Mouse (Mus musculus) CH12F3 (cell line): Measurements from ENCODE around the gene Tmigd1.

Experiments used
- in situ Hi-C: fragments of 300-500 bp; cut with MboI; formaldehyde crosslinking; loops from 2 replicates; pipeline ENCODE4 v1.14.3; 2020; ENCODE audit warnings: low sequenced_read_pairs

Gene Tmigd1

GRCm38 (mm10) chr11:76901579-76902361, at the start of gene Tmigd1:
Gene Tmigd1, plus strand, starts transcription at chr11:76902159.
- in situ Hi-C loops, result no loop called here

- in situ Hi-C loops, result no loop called here
These were observed 47.3 kb upstream of the Tmigd1 start for GRCm38 (mm10) chr11:76854475-76855341.

- in situ Hi-C loops, result no loop called here
These were observed 45.4 kb upstream of the Tmigd1 start for GRCm38 (mm10) chr11:76856601-76857000.

GRCm38 (mm10) chr11:76857111-76857510, 44.8 kb upstream of the Tmigd1 start:
- in situ Hi-C loops, result no loop called here

- in situ Hi-C loops, result no loop called here
These were observed 43.2 kb upstream of the Tmigd1 start for GRCm38 (mm10) chr11:76858781-76859180.

- in situ Hi-C loops, result no loop called here
These were observed 42.7 kb upstream of the Tmigd1 start for GRCm38 (mm10) chr11:76859261-76859660.

- in situ Hi-C loops, result no loop called here
These were observed 40.8 kb upstream of the Tmigd1 start for GRCm38 (mm10) chr11:76861185-76861584.

- in situ Hi-C loops, result no loop called here
These were observed 29.3 kb upstream of the Tmigd1 start for GRCm38 (mm10) chr11:76872556-76873234.

GRCm38 (mm10) chr11:76873865-76874264, 28.1 kb upstream of the Tmigd1 start:
- in situ Hi-C loops, result no loop called here

GRCm38 (mm10) chr11:76874766-76875165, 27.2 kb upstream of the Tmigd1 start:
- in situ Hi-C loops, result no loop called here

- in situ Hi-C loops, result no loop called here
These were observed 22.1 kb upstream of the Tmigd1 start for GRCm38 (mm10) chr11:76879816-76880215.

- in situ Hi-C loops, result no loop called here
These were observed 17.5 kb upstream of the Tmigd1 start for GRCm38 (mm10) chr11:76884451-76884850.

GRCm38 (mm10) chr11:76889339-76890164, 12.4 kb upstream of the Tmigd1 start:
- in situ Hi-C loops, result loop anchor here (10.0 kb wide), 2 partner anchors 105 to 215 kb away; partner anchors contain the start of genes Bhlha9 and Trarg1

- in situ Hi-C loops, result loop anchor here (10.0 kb wide), 2 partner anchors 106 to 216 kb away; partner anchors contain the start of genes Bhlha9 and Trarg1
These were observed 10.8 kb upstream of the Tmigd1 start for GRCm38 (mm10) chr11:76891171-76891570.

GRCm38 (mm10) chr11:76891738-76892349, 10.1 kb upstream of the Tmigd1 start:
- in situ Hi-C loops, result loop anchor here (10.0 kb wide), 2 partner anchors 107 to 217 kb away; partner anchors contain the start of genes Bhlha9 and Trarg1

- in situ Hi-C loops, result loop anchor here (10.0 kb wide), 2 partner anchors 108 to 218 kb away; partner anchors contain the start of genes Bhlha9 and Trarg1
These were observed 9.0 kb upstream of the Tmigd1 start for GRCm38 (mm10) chr11:76892972-76893371.

- in situ Hi-C loops, result loop anchor here (10.0 kb wide), 2 partner anchors 109 to 219 kb away; partner anchors contain the start of genes Bhlha9 and Trarg1
These were observed 8.4 kb upstream of the Tmigd1 start for GRCm38 (mm10) chr11:76893570-76893969.

GRCm38 (mm10) chr11:76894240-76894639, 7.7 kb upstream of the Tmigd1 start:
- in situ Hi-C loops, result loop anchor here (10.0 kb wide), 2 partner anchors 109 to 219 kb away; partner anchors contain the start of genes Bhlha9 and Trarg1

GRCm38 (mm10) chr11:76896360-76896759, 5.6 kb upstream of the Tmigd1 start:
- in situ Hi-C loops, result loop anchor here (10.0 kb wide), 2 partner anchors 112 to 222 kb away; partner anchors contain the start of genes Bhlha9 and Trarg1
